Mouse (Mus musculus) E14TG2a.4 (cell line): ENCODE data around the gene Med13.

Experiments used
- CTCF ChIP-seq: conservative IDR thresholded peaks from 2 replicates; pipeline ENCODE4 v1.5.1; 2014; ENCODE audit warnings: low read length
- NANOG ChIP-seq: IDR thresholded peaks from 2 replicates; pipeline ENCODE4 v1.6.1; 2014; ENCODE audit warnings: borderline replicate concordance, low read length, mixed read lengths
- POU5F1 ChIP-seq: IDR thresholded peaks from 2 replicates; pipeline ENCODE4 v1.6.1; 2014; ENCODE audit warnings: low read length, borderline replicate concordance

GRCm38 (mm10) chr11:86375086-86375485 lies 17.7 kb upstream of the Med13 start:
- TF ChIP-seq CTCF (no peak), POU5F1 (no peak), NANOG (no peak)
